Mouse (Mus musculus) CD4-positive, CD25-positive, alpha-beta regulatory T cell, adult 4 months (primary cell): ENCODE results near the gene Hand2. TPM values are rescaled to one million over a fixed set of nuclear protein-coding genes. Genes with fewer than 3 reads are reported as not detected.

Experiments
- ATAC-seq: one replicate; pipeline ENCODE4 v1.8.0; 2017
- polyA plus RNA-seq, 2 experiments: library from polyadenylated mRNA; unstranded; fragments of 100-300 nt; shearing (Covaris generic); gene quantifications; one replicate each; pipeline ENCODE4 v1.2.1; 2017

The Hand2 gene
- polyA plus RNA-seq, 2 experiments from 2014 or later: not detected

GRCm38 (mm10) chr8:57324671-57325070 lies 3.9 kb downstream of the Hand2 start:
- no peak for ATAC-seq

GRCm38 (mm10) chr8:57325111-57325891 lies 4.5 kb downstream of the Hand2 start:
- ATAC-seq: no peak

- ATAC-seq: no peak
These were observed 5.6 kb downstream of the Hand2 start for GRCm38 (mm10) chr8:57326091-57327065.

GRCm38 (mm10) chr8:57327281-57328160 lies 6.7 kb downstream of the Hand2 start:
- ATAC-seq: no peak

GRCm38 (mm10) chr8:57328161-57328920 lies 7.6 kb downstream of the Hand2 start:
- peak; percentile 41 for ATAC-seq

- no peak for ATAC-seq
These were observed 8.2 kb downstream of the Hand2 start for GRCm38 (mm10) chr8:57328931-57329341.

GRCm38 (mm10) chr8:57330106-57330505 lies 9.3 kb downstream of the Hand2 start:
- ATAC-seq: no peak

GRCm38 (mm10) chr8:57331727-57332630 lies 11.2 kb downstream of the Hand2 start:
- no peak for ATAC-seq

- ATAC-seq: no peak
These were observed 12.1 kb downstream of the Hand2 start for GRCm38 (mm10) chr8:57332676-57333482.

- ATAC-seq: no peak
These were observed 12.6 kb downstream of the Hand2 start for GRCm38 (mm10) chr8:57333483-57333770.

GRCm38 (mm10) chr8:57333795-57334551 lies 13.2 kb downstream of the Hand2 start:
- no peak for ATAC-seq

GRCm38 (mm10) chr8:57334714-57335113 lies 13.9 kb downstream of the Hand2 start:
- ATAC-seq: no peak

GRCm38 (mm10) chr8:57337271-57338030 lies 16.7 kb downstream of the Hand2 start:
- no peak for ATAC-seq

GRCm38 (mm10) chr8:57339711-57340650 lies 19.2 kb downstream of the Hand2 start:
- ATAC-seq: no peak

- no peak for ATAC-seq
These were observed 20.2 kb downstream of the Hand2 start for GRCm38 (mm10) chr8:57340840-57341540.

- no peak for ATAC-seq
These were observed 20.7 kb downstream of the Hand2 start for GRCm38 (mm10) chr8:57341541-57341840.
